In the genomic region with DNA sequence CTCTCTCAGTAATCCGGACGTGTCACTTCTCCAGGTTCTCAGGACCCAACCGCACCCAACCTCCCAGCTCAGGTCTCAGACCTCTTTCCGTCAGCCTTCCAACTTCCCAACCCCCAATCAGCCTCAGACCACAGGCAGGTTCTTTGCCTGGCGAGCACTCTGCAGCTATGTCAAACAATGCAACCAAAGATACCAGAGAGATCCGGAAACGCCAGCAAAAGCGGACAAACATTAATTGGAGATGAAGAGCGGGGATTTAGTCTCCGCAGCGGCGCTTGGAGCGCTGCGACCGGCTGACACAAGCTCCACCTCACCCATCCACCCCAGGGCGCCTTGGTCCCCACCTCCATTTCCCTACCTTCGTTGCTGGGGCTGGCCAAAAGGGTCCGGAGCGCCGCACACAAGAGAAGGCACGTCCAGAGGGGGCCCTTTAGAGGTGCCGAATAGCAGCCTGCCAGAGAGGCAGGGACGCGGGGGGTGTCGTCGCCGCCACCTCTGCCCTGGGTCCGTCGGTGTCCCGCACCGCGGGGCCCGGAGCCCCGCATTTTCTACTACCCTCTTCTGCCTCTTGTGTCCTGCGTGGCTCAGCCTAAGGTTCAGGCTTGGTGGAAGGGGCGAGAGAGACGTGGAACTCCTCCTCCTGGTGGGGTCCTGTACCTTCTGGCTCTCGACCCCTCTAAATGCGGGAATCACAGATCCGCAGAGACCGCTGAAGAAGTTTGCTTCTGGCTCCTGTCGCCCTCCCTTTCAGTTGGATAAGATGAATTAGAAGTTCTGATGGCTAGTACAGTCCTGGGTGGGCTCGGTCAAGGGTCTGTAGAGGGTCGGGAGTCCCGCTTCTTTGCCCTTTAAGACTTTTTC, we compare ENCODE assay signal across 8 mouse cellular contexts. TPM values are rescaled to one million over a fixed set of nuclear protein-coding genes. Genes with fewer than 3 reads are reported as not detected.
DNase-seq lines count a peak whose midpoint lies in the region; ATAC-seq and TF ChIP-seq lines count a peak whose summit lies in the region.

No protein-coding gene starts in this region.

- peaks cover 27% of the 10 kb centered on the region for H3K4me1 ChIP-seq in limb, embryonic 10.5 days
- H3K4me1 ChIP-seq in olfactory bulb, adult 2 months (ENCODE audit: control insufficient read depth, insufficient read depth, low read length) = no peaks in the 10 kb centered on the region

- peak overlapping the region; percentile 69 for H3K4me3 ChIP-seq in limb, embryonic 10.5 days
- H3K4me3 ChIP-seq in olfactory bulb, adult 2 months (ENCODE audit: insufficient read depth, low read depth, low read length) = peak overlapping the region; percentile 96

- under 1% methylated on average over 45 of the region's 45 CpGs for WGBS in limb, embryonic 10.5 days
- under 1% methylated on average over 45 of the region's 45 CpGs for WGBS in olfactory bulb, adult 2 months

- no peaks in the 10 kb centered on the region for H3K36me3 ChIP-seq in limb, embryonic 10.5 days

- peaks cover 34% of the 10 kb centered on the region for H3K27me3 ChIP-seq in limb, embryonic 10.5 days (ENCODE audit: low read depth, poor library complexity, severe bottlenecking)

- no peak for ATAC-seq in erythroid progenitor cell, adult 5-6 weeks (replicated peaks; ENCODE audit: low FRiP score, poor library complexity, severe bottlenecking)

- no peak for TF ChIP-seq CTCF in olfactory bulb, adult 2 months (IDR thresholded peaks at IDR 0.05; ENCODE audit: insufficient read depth, low read depth, low read length)

- peak; percentile 2 to 5 for DNase-seq in kidney, postnatal 4 days
- DNase-seq in kidney, adult 18-20 months = no peak
- DNase-seq in embryo, embryonic 10 days (ENCODE audit: low spot score) = peak; percentile 29
- DNase-seq in frontal cortex, postnatal 25 days (ENCODE audit: low spot score in 2 of 2) = peak; percentile 22 to 24
- DNase-seq in limb, embryonic 10.5 days (ENCODE audit: low spot score) = peak; percentile 57
- no peak for DNase-seq in kidney, postnatal 25 days

- TF ChIP-seq POLR2A in olfactory bulb, adult 2 months (IDR thresholded peaks at IDR 0.05; ENCODE audit: insufficient read depth, low read depth, low read length) = no peak

- peak overlapping the region; percentile 36; the same call in 1 of the 2 replicates for H3K27ac ChIP-seq in limb, embryonic 10.5 days
- H3K27ac ChIP-seq in olfactory bulb, adult 2 months (ENCODE audit: insufficient read depth, low read depth, low read length) = peak overlapping the region; percentile 96

- H3K9me3 ChIP-seq in limb, embryonic 10.5 days (replicated peaks) = no peaks in the 10 kb centered on the region

RNA-seq across cellular contexts. Expression of a gene that starts 1.0 kb away (rescaled TPM):
- 2.5 and 3.7 TPM in 2 replicates for polyA plus RNA-seq in limb, embryonic 10.5 days (2016; fragmentation: Nextera tagmentation; extraction: Ambion mirVana)
- polyA plus RNA-seq in olfactory bulb, adult 2 months (2012; ENCODE audit: insufficient read depth, insufficient read length, low replicate concordance, missing spikeins) = 78.4 and 112 TPM in 2 replicates
- total RNA-seq in erythroid progenitor cell, adult 5-6 weeks (2015; ENCODE audit: low replicate concordance) = not detected in 2 replicates
- total RNA-seq in erythroid progenitor cell, adult 5-6 weeks (2017; ENCODE audit: low replicate concordance) = 0.13 TPM in 1 of 2 replicates, not detected in the other

Comparison
In these comparisons a context has a peak if more than half of its experiments do, and no peak if none do; other contexts are left out.
1. DNase-seq: peak in kidney, postnatal 4 days (2 of 2), embryo, embryonic 10 days (single experiment), frontal cortex, postnatal 25 days (2 of 2) and limb, embryonic 10.5 days (single experiment); none in kidney, adult 18-20 months (single experiment) and kidney, postnatal 25 days (0 of 2).
2. RNA of a gene that starts 1.0 kb away (polyA plus RNA-seq): 78.4 to 112 TPM in olfactory bulb, adult 2 months; 2.5 to 3.7 TPM in limb, embryonic 10.5 days; every median in the first group is over 10 times any median in the second.